Mouse (Mus musculus): ENCODE results near the gene Chrd.

DNA sequence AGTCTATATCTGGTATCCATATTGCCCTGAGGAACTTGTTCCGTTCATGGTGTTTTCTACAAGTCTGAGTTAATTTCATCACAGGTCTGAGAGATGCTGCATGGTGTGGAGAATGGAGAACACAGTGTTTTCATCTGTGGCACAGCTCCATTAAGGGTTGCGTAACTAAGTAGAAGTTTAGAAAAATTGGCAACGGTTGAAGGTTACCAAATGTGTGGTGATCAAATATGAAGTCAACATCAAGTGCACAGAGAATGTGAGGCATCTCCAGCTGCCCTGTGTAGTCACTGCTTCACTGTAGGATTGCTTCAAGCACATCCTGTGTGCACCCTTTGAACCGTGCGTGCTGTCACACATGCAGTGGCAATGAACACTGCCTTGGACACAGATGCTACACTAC, 23.1 kb downstream of the Chrd start:
- TF ChIP-seq CTCF (IDR thresholded peaks at IDR 0.05; ENCODE audit: borderline replicate concordance, control insufficient read depth, extremely low read depth, insufficient read depth, low read length, poor library complexity) (no peak), POLR2A (IDR thresholded peaks at IDR 0.05; ENCODE audit: control insufficient read depth, extremely low read depth, insufficient read depth, low read length, poor library complexity) (no peak)
